Mouse (Mus musculus) cerebellum, adult 11-12 months (tissue): Measurements from ENCODE around the gene Rabgap1l.
A peak's percentile ranks its signal among the peaks of the same experiment; 100 is the strongest.

Experiments
- DNase-seq: peaks from one replicate; pipeline ENCODE4 v3.0.0; 2022

Rabgap1l gene

GRCm38 (mm10) chr1:160787164-160787563 lies 5.8 kb downstream of the Rabgap1l start:
- DNase-seq, result no peak

- no peak for DNase-seq
These were observed 6.4 kb downstream of the Rabgap1l start for GRCm38 (mm10) chr1:160786571-160786970.

- DNase-seq, result no peak
These were observed 7.3 kb downstream of the Rabgap1l start for GRCm38 (mm10) chr1:160785681-160786225.

- DNase-seq, result no peak
These were observed 8.9 kb downstream of the Rabgap1l start for GRCm38 (mm10) chr1:160784122-160784521.

- no peak for DNase-seq
These were observed 18.8 kb downstream of the Rabgap1l start for GRCm38 (mm10) chr1:160774166-160774565.

GRCm38 (mm10) chr1:160765565-160765964 lies 27.4 kb downstream of the Rabgap1l start:
- no peak for DNase-seq

- DNase-seq, result no peak
These were observed 34.8 kb downstream of the Rabgap1l start for GRCm38 (mm10) chr1:160758243-160758642.

- DNase-seq, result no peak
These were observed 37.7 kb downstream of the Rabgap1l start for GRCm38 (mm10) chr1:160755359-160755758.

- no peak for DNase-seq
These were observed 42.4 kb downstream of the Rabgap1l start for GRCm38 (mm10) chr1:160750629-160751028.

GRCm38 (mm10) chr1:160746786-160747185 lies 46.2 kb downstream of the Rabgap1l start:
- no peak for DNase-seq

GRCm38 (mm10) chr1:160745238-160745930 lies 47.6 kb downstream of the Rabgap1l start:
- DNase-seq, result no peak

GRCm38 (mm10) chr1:160744009-160744408 lies 49.0 kb downstream of the Rabgap1l start:
- no peak for DNase-seq

GRCm38 (mm10) chr1:160743229-160743628 lies 49.8 kb downstream of the Rabgap1l start:
- peak; percentile 30 for DNase-seq

- no peak for DNase-seq
These were observed 52.4 kb downstream of the Rabgap1l start for GRCm38 (mm10) chr1:160740650-160741049.

- no peak for DNase-seq
These were observed 58.3 kb downstream of the Rabgap1l start for GRCm38 (mm10) chr1:160734743-160735142.

- no peak for DNase-seq
These were observed 63.1 kb downstream of the Rabgap1l start for GRCm38 (mm10) chr1:160729944-160730343.

GRCm38 (mm10) chr1:160717742-160718141 lies 75.3 kb downstream of the Rabgap1l start:
- DNase-seq, result no peak

GRCm38 (mm10) chr1:160714685-160715084 lies 78.3 kb downstream of the Rabgap1l start:
- no peak for DNase-seq

GRCm38 (mm10) chr1:160713887-160714286 lies 79.1 kb downstream of the Rabgap1l start:
- DNase-seq, result no peak

GRCm38 (mm10) chr1:160713383-160713782 lies 79.6 kb downstream of the Rabgap1l start:
- DNase-seq, result no peak

- DNase-seq, result no peak
These were observed 82.5 kb downstream of the Rabgap1l start for GRCm38 (mm10) chr1:160710539-160710938.

GRCm38 (mm10) chr1:160704596-160704995 lies 88.4 kb downstream of the Rabgap1l start:
- no peak for DNase-seq

GRCm38 (mm10) chr1:160703813-160704212 lies 89.2 kb downstream of the Rabgap1l start:
- DNase-seq, result no peak

GRCm38 (mm10) chr1:160693094-160693447 lies 99.9 kb downstream of the Rabgap1l start:
- DNase-seq, result peak; percentile 55
